In genomic region chr1:170610695-170611094, GRCm38 (mm10) we compare ENCODE assay signal across 33 mouse cellular contexts. TPM values are rescaled to one million over a fixed set of nuclear protein-coding genes. Genes with fewer than 3 reads are reported as not detected.
DNase-seq lines count a peak whose midpoint lies in the region; ATAC-seq and TF ChIP-seq lines count a peak whose summit lies in the region.
"Had no signal": no experiment of that assay in that cellular context is flagged by ENCODE, and none has a peak within 500 bp of the region (broad histone marks: within the 10 kb centered on the region; RNA-seq: fewer than 3 reads in every experiment).

No protein-coding gene starts in this region.

- H3K4me3 ChIP-seq in bone marrow, adult 2 months (replicated peaks; ENCODE audit: control insufficient read depth, low read depth, low read length) = no peak overlapping the region
- H3K4me3 ChIP-seq in liver, embryonic 15.5 days (replicated peaks) = 0 out of 2 replicates have a peak overlapping the region, but pooled peaks have one; percentile 7
- H3K4me3 ChIP-seq: gastrocnemius, adult 2 months; heart, embryonic 15.5 days; hindbrain, embryonic 12.5 days; intestine, embryonic 15.5 days; limb, embryonic 12.5 days; neural tube, embryonic 12.5 days had no signal

- H3K27me3 ChIP-seq in liver, embryonic 15.5 days = no peaks in the 10 kb centered on the region
- H3K27me3 ChIP-seq: heart, embryonic 15.5 days; hindbrain, embryonic 12.5 days; intestine, embryonic 15.5 days; limb, embryonic 12.5 days; neural tube, embryonic 12.5 days had no signal

- peak; percentile 69 for ATAC-seq in liver, embryonic 15.5 days (ENCODE audit: insufficient read depth)
- ATAC-seq: activated CD4-positive, CD25-positive, alpha-beta regulatory T cell, adult 4 months; forebrain, embryonic 16.5 days; hindbrain, postnatal 0 days; midbrain, embryonic 16.5 days had no signal

- TF ChIP-seq CTCF in bone marrow, adult 2 months (IDR thresholded peaks at IDR 0.05; ENCODE audit: control insufficient read depth, insufficient read depth, low read length) = no peak

- no peak for TF ChIP-seq POLR2A in bone marrow, adult 2 months (IDR thresholded peaks at IDR 0.05; ENCODE audit: borderline replicate concordance, control insufficient read depth, low read depth, low read length)

- peak; percentile 19 for DNase-seq in 416B (ENCODE audit: low read depth)
- peak; percentile 14 for DNase-seq in liver
- no peak for DNase-seq in adrenal gland, postnatal 25 days
- no peak for DNase-seq in left cerebral cortex, adult 11 months (ENCODE audit: low spot score)
- no peak for DNase-seq in left cerebral cortex, adult 18-20 months (ENCODE audit: low spot score in 2 of 2)
- DNase-seq: adrenal gland, adult 8-10 months; B cell, adult 2 months; cerebellum, adult 11 months; cerebellum, adult 9-10 months; gastrocnemius, adult 2 months; gastrocnemius, postnatal 36 days; heart, postnatal 36 days; kidney, adult 8-10 months; kidney, postnatal 4 days; lung, adult 18-20 months; lung, postnatal 10 days; right cerebral cortex, postnatal 4 days; thymus, adult 18-20 months; thymus, postnatal 36 days had no signal

- H3K9ac ChIP-seq in liver, embryonic 15.5 days = peak overlapping the region; percentile 36
- H3K9ac ChIP-seq: heart, embryonic 15.5 days; hindbrain, embryonic 12.5 days; intestine, embryonic 15.5 days; limb, embryonic 12.5 days; neural tube, embryonic 12.5 days had no signal

- peak overlapping the region; percentile 50; the same call in 1 of the 2 replicates for H3K27ac ChIP-seq in bone marrow, adult 2 months (ENCODE audit: control insufficient read depth, insufficient read depth, low read depth, low read length, poor library complexity)
- peak overlapping the region; percentile 91 for H3K27ac ChIP-seq in liver, embryonic 15.5 days (replicated peaks)
- H3K27ac ChIP-seq: gastrocnemius, adult 2 months; heart, embryonic 15.5 days; hindbrain, embryonic 12.5 days; hindbrain, postnatal 0 days; intestine, embryonic 15.5 days; kidney, postnatal 0 days; limb, embryonic 12.5 days; macrophage; neural tube, embryonic 12.5 days; stomach, postnatal 0 days had no signal

- H3K9me3 ChIP-seq in liver, embryonic 15.5 days (replicated peaks) = no peaks in the 10 kb centered on the region
- H3K9me3 ChIP-seq: heart, embryonic 15.5 days; hindbrain, embryonic 12.5 days; intestine, embryonic 15.5 days; limb, embryonic 12.5 days; neural tube, embryonic 12.5 days had no signal

- no peaks in the 10 kb centered on the region; the same call in none of the 2 replicates for H3K4me1 ChIP-seq in bone marrow, adult 2 months (ENCODE audit: control insufficient read depth, insufficient read depth, low read length)
- H3K4me1 ChIP-seq in liver, embryonic 15.5 days (replicated peaks) = peaks cover 37% of the 10 kb centered on the region
- H3K4me1 ChIP-seq: hindbrain, embryonic 12.5 days; intestine, embryonic 15.5 days; neural tube, embryonic 12.5 days had no signal

- peak overlapping the region; percentile 57 for H3K4me2 ChIP-seq in liver, embryonic 15.5 days
- H3K4me2 ChIP-seq: heart, embryonic 15.5 days; hindbrain, embryonic 12.5 days; intestine, embryonic 15.5 days; limb, embryonic 12.5 days; neural tube, embryonic 12.5 days had no signal

- WGBS in bone marrow, adult 2 months = 44% methylated on average over 3 of the region's 3 CpGs
- 33% methylated on average over 3 of the region's 3 CpGs for whole genome bisulfite sequencing in liver, embryonic 15.5 days (ENCODE audit: insufficient replicate concordance)

- no peaks in the 10 kb centered on the region for H3K36me3 ChIP-seq in liver, embryonic 15.5 days (replicated peaks)
- H3K36me3 ChIP-seq: heart, embryonic 15.5 days; hindbrain, embryonic 12.5 days; intestine, embryonic 15.5 days; limb, embryonic 12.5 days; neural tube, embryonic 12.5 days had no signal

RNA-seq across cellular contexts. Expression of gene Nos1ap, which starts 21.0 kb away (rescaled TPM):
- polyA plus RNA-seq in bone marrow, adult 2 months (2011; ENCODE audit: insufficient read depth, insufficient read length, low replicate concordance, missing spikeins) = 34.3 and 68.3 TPM in 2 replicates
- polyA plus RNA-seq in liver, embryonic 15.5 days (2015; fragmentation: Nextera tagmentation; extraction: Ambion mirVana) = 5.2 and 6.4 TPM in 2 replicates
- 20.1 and 31.1 TPM in 2 replicates for total RNA-seq in adrenal gland, postnatal 25 days (2021)
- total RNA-seq in left cerebral cortex, adult 18-20 months (2021) = 100 to 1,000 TPM; 191 to 200 TPM
- polyA plus RNA-seq: activated CD4-positive, CD25-positive, alpha-beta regulatory T cell, adult 4 months had no signal

RNA-seq across cellular contexts. Expression of gene Olfml2b, which starts 33.6 kb away (rescaled TPM):
- 3.8 and 12.8 TPM in 2 replicates for polyA plus RNA-seq in bone marrow, adult 2 months (2011; ENCODE audit: insufficient read depth, insufficient read length, low replicate concordance, missing spikeins)
- 3.1 and 3.5 TPM in 2 replicates for polyA plus RNA-seq in liver, embryonic 15.5 days (2015; fragmentation: Nextera tagmentation; extraction: Ambion mirVana)
- 6.7 and 7.0 TPM in 2 replicates for total RNA-seq in adrenal gland, postnatal 25 days (2021)
- 1 to 10 TPM; 2.2 to 3.1 TPM for total RNA-seq in left cerebral cortex, adult 18-20 months (2021)
- polyA plus RNA-seq: activated CD4-positive, CD25-positive, alpha-beta regulatory T cell, adult 4 months had no signal

Comparison
In these comparisons a context has a peak if more than half of its experiments do, and no peak if none do; other contexts are left out.
1. DNase-seq: peak in 416B (single experiment) and liver (single experiment); none in adrenal gland, postnatal 25 days (single experiment), left cerebral cortex, adult 11 months (single experiment) and left cerebral cortex, adult 18-20 months (0 of 2).